Mouse (Mus musculus) liver, embryonic 12.5 days (tissue): ENCODE results near the gene Afap1. TPM values are rescaled to one million over a fixed set of nuclear protein-coding genes. Genes with fewer than 3 reads are reported as not detected.

ENCODE experiments used
- ATAC-seq: fragments of 200-750 bp; cut with Nextera tagmentation; 2 replicates; pipeline ENCODE4 v1.8.0; 2017; ENCODE audit warnings: moderate number of reproducible peaks, mild to moderate bottlenecking, moderate library complexity
- H3K27ac ChIP-seq: fragments of 300-500 bp; sonication (generic); 2 replicates; pipeline ENCODE4 v1.5.1; 2016; ENCODE audit warnings: mild to moderate bottlenecking
- H3K27me3 ChIP-seq: fragments of 300-500 bp; sonication (generic); replicated peaks from 2 replicates; pipeline ENCODE4 v1.6.1; 2016; ENCODE audit warnings: mild to moderate bottlenecking, moderate library complexity
- H3K36me3 ChIP-seq: fragments of 300-500 bp; sonication (generic); 2 replicates; pipeline ENCODE4 v1.6.1; 2016; ENCODE audit warnings: mild to moderate bottlenecking, moderate library complexity
- H3K4me1 ChIP-seq: fragments of 300-500 bp; sonication (generic); 2 replicates; pipeline ENCODE4 v1.6.1; 2016
- H3K4me2 ChIP-seq: fragments of 300-500 bp; sonication (generic); 2 replicates; pipeline ENCODE4 v1.6.1; 2016; ENCODE audit warnings: mild to moderate bottlenecking, moderate library complexity
- H3K4me3 ChIP-seq: fragments of 300-500 bp; sonication (generic); 2 replicates; pipeline ENCODE4 v1.5.1; 2016; ENCODE audit warnings: mild to moderate bottlenecking, moderate library complexity
- H3K9ac ChIP-seq: fragments of 300-500 bp; sonication (generic); 2 replicates; pipeline ENCODE4 v1.6.1; 2016; ENCODE audit warnings: mild to moderate bottlenecking, moderate library complexity
- H3K9me3 ChIP-seq: fragments of 300-500 bp; sonication (generic); replicated peaks from 2 replicates; pipeline ENCODE4 v1.6.1; 2016; ENCODE audit warnings: mild to moderate bottlenecking, moderate library complexity
- WGBS: fragments of 180-500 bp; shearing (Covaris S2); methylation state at CpG from one replicate; pipeline ENCODE4 v1.1.7; 2016; ENCODE audit not compliant: insufficient replicate concordance; 5-methylcytosine and 5-hydroxymethylcytosine counted together
- polyA plus RNA-seq: library from polyadenylated mRNA; unstranded; fragments of >200 nt; fragmentation: Nextera tagmentation; extraction: Ambion mirVana; gene quantifications from 2 replicates; pipeline ENCODE4 v1.2.1, GENCODE M21; 2016

The Afap1 gene
- polyA plus RNA-seq, 1 experiment from 2014 or later: 2.7 TPM

DNA sequence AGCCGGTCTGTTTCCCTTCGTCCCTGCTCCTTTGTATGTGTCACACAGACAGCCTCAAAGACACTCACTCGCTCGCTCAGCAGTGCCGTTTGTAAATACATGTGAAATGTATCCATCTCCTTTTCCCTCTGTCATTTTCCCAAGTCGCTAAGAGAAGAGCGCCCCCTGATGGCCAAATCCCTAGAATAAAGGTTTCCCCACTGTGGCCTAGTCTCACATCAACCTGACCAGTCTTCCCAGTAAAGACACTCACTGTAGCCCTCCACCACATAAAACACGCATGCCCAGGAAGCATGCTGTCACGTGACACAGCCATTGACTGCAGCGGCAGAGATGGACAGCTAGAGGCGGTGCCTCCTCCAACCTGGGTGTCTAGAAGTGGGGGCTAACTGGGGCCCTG lies 8.9 kb upstream of the Afap1 start:
- Histone ChIP-seq H3K27me3 (0 out of 2 replicates have a peak, but pooled peaks cover 10% of the 10 kb centered on the region), H3K27ac (no peak overlapping the region), H3K4me1 (no peaks in the 10 kb centered on the region), H3K9ac (no peak overlapping the region), H3K9me3 (no peaks in the 10 kb centered on the region), H3K36me3 (no peaks in the 10 kb centered on the region), H3K4me2 (no peak overlapping the region), H3K4me3 (no peak overlapping the region)
- 40% methylated on average over 11 of the region's 11 CpGs for WGBS
- ATAC-seq: no peak

DNA sequence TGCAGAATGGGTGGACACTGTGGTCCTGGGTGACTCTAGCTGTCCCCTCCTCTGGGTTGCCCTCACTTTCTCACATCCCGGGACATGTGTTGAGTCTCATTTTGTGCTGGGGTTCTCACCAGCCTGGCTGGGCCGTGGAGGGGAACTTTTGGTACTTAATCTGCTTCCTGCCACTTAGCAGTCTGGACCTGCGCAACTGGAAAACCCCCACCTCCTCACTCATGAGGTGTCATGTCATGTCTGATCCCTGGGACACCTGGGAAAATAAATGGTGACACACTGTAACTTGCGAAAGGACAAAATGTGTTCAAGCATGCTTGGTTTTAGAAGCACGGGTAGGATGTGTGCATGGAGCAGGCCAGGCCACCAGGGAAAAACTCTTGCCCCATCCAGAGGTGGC lies 8.4 kb upstream of the Afap1 start:
- Histone ChIP-seq H3K27me3 (0 out of 2 replicates have a peak, but pooled peaks cover 10% of the 10 kb centered on the region), H3K4me2 (no peak overlapping the region), H3K9ac (no peak overlapping the region), H3K27ac (no peak overlapping the region), H3K36me3 (no peaks in the 10 kb centered on the region), H3K9me3 (no peaks in the 10 kb centered on the region), H3K4me1 (no peaks in the 10 kb centered on the region), H3K4me3 (no peak overlapping the region)
- WGBS: 69% methylated on average over 5 of the region's 5 CpGs
- no peak for ATAC-seq

DNA sequence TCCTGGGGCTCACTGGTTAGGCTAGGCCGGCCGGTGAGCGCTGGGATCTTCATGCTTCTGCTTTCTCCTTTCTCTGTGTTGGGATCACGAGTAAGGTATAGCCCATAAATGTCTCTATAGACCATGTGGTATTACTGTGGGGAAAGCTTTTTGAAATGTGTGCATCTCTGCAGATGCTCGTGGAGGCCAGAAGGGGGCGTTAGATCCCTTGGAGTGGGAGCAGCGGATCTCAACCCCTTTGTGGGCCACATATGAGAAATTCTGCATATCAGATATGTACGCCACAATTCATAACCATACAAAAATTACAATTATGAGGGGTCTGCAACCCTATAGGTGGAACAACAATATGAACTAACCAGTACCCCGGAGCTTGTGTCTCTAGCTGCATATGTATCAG lies 4.2 kb upstream of the Afap1 start:
- no peak overlapping the region for H3K27ac ChIP-seq
- H3K4me3 ChIP-seq: no peak overlapping the region
- no peak for ATAC-seq
- no peak overlapping the region for H3K4me2 ChIP-seq
- peaks cover 32% of the 10 kb centered on the region for H3K27me3 ChIP-seq
- 41% methylated on average over 9 of the region's 9 CpGs for WGBS
- H3K9ac ChIP-seq: no peak overlapping the region
- no peaks in the 10 kb centered on the region for H3K9me3 ChIP-seq
- no peaks in the 10 kb centered on the region for H3K36me3 ChIP-seq
- H3K4me1 ChIP-seq: peaks cover 12% of the 10 kb centered on the region

DNA sequence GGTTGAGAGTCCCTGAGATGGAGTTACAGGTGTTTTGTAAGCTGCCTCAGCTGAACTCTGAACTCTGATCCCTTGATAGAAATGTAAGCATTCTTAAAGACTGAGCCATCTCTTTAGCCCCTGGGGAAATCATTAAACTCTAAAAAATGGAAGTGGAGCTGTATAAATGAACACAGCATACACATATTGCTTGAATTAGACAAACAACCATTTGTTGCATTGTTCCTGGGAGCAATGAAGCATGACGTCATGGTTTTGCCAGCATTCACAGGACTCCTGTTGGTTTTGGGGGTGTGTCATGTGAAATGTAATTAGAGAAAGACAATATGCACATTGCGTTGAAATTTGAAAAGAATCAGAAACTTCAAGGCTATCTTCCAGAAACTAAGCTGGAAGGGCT lies 3.5 kb upstream of the Afap1 start:
- H3K4me3 ChIP-seq: no peak overlapping the region
- 59% methylated on average over 2 of the region's 2 CpGs for WGBS
- no peak overlapping the region for H3K27ac ChIP-seq
- H3K9ac ChIP-seq: no peak overlapping the region
- ATAC-seq: no peak
- H3K4me1 ChIP-seq: peaks cover 14% of the 10 kb centered on the region
- H3K4me2 ChIP-seq: no peak overlapping the region
- H3K27me3 ChIP-seq: peaks cover 39% of the 10 kb centered on the region
- no peaks in the 10 kb centered on the region for H3K9me3 ChIP-seq
- H3K36me3 ChIP-seq: no peaks in the 10 kb centered on the region

DNA sequence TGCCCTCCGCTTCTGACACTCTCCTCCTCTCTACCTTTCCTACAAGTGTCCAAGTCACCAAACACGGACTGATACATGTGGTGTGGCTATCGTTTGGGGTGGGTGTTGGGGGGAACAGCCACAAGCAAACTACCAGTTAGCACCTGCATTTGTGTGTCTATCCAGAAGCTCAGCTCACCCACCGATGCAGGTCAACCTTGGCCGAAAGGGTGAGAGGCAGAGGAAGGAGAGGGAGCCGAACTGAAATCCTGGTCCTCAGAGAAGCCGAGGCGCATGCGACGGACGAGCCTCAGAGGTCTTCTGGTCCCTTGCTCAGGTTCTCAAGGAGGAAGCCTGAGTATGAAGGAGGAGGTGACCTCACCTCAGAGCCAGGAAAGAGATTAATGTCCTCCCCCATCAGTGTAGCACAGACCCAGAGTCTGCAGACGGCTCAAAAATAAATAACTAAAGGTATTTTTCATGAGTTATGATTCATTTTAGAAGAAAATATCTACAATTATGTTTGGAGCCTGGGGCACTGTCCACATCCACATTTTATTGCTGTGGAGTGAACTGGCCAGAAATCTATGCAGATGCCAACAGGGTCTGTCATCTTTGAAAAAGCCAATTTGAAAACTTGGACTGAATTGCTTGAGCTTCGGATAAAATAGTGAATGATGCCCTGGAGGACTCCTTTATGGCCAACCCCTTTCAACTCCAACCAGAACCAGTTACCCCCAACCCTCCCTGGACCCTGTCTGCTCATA lies 2.0 kb upstream of the Afap1 start:
- Histone ChIP-seq H3K9ac (no peak overlapping the region), H3K4me3 (no peak overlapping the region), H3K4me1 (peaks cover 14% of the 10 kb centered on the region), H3K27ac (no peak overlapping the region), H3K27me3 (peaks cover 48% of the 10 kb centered on the region), H3K9me3 (no peaks in the 10 kb centered on the region), H3K4me2 (no peak overlapping the region), H3K36me3 (no peaks in the 10 kb centered on the region)
- ATAC-seq: no peak
- 79% methylated on average over 13 of the region's 13 CpGs for WGBS

DNA sequence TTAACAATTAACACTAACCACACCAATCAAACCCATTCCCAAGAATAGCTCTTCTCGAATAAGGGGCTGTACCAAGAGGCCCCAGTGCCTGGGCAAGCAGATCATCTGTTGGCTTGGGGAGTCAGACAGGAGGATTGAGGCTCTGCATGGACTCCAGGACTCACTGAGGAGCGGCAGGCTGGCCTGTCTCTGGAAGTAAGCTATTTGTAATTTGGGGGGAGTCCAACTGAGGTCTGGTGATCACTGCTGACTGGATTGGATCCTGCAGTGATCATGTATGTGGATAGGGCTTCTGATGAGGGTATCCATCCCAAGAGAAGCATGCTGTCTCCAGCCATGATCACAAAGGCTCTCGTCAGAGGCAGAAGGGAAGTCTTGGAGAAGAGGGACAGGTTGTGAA lies 756 bp upstream of the Afap1 start:
- no peak overlapping the region for H3K27ac ChIP-seq
- peaks cover 14% of the 10 kb centered on the region for H3K4me1 ChIP-seq
- no peaks in the 10 kb centered on the region for H3K36me3 ChIP-seq
- no peak for ATAC-seq
- H3K27me3 ChIP-seq: peaks cover 52% of the 10 kb centered on the region
- no peak overlapping the region for H3K9ac ChIP-seq
- no peaks in the 10 kb centered on the region for H3K9me3 ChIP-seq
- H3K4me3 ChIP-seq: no peak overlapping the region
- H3K4me2 ChIP-seq: no peak overlapping the region
- 67% methylated on average over 3 of the region's 3 CpGs for WGBS

DNA sequence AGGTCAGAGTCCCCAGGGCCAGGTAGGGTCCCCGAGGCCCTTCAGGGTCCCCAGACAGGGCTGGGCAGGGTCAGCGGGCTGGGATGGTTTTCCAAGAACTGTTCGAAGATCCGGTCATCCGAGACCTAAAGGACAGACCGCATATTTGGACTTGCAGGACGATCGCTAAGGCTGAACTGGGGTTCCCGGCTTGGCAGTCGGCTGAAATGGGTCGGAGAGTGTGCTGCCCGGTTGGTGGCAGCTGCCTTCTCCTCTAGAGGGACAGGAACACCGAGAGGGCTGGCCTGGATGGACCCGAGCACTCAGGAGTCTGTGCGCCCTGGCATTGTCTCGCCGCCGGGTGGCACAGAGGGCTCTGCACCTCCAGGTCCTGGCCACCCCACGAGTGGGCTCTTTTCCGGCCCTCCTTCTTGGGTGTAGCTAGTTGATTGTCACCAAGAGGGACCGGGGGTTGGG lies 714 bp downstream of the Afap1 start:
- H3K36me3 ChIP-seq: no peaks in the 10 kb centered on the region
- peaks cover 14% of the 10 kb centered on the region for H3K4me1 ChIP-seq
- H3K4me2 ChIP-seq: peak overlapping the region; percentile 75
- ATAC-seq: no peak
- WGBS: 3% methylated on average over 21 of the region's 21 CpGs
- H3K4me3 ChIP-seq: peak overlapping the region; percentile 56
- H3K9me3 ChIP-seq: no peaks in the 10 kb centered on the region
- H3K27ac ChIP-seq: no peak overlapping the region
- peaks cover 52% of the 10 kb centered on the region for H3K27me3 ChIP-seq
- peak overlapping the region; percentile 50 for H3K9ac ChIP-seq

DNA sequence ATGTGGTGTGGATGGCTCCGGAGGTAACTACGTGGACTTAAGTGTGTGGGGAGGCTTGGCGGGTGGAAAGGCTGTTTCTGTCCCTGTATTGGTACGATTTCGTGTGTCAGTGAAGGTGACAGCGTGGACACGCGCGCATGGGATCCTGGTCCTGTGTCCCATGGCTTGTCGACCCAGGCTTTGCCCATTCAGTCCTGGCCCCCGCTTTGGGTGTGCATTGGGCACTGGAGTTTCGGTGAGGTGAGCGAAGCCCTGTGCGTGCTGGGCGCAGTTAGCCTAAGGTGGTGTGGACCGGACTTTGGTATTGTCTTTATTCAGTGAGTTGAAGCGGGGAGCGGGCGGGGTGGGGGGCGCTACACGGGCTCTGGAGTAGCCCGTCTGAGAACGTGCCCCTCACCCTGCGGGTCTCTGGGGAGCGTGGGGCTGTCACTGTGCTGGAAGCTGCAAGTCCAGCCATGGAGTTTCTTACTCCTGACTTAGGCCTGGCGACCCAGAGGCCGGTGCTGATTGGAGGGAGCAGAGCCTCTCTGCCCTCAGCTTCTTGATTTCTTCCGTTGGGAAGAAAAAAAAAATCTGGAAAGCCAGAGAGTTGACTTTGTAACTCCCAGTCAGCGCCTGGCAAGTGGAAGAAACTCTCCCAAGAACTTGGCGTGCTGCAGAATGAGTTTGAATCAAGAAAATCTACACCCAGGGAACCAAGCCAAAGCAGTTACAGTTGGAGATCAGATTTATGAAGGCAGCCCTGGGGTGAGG lies 1.4 kb downstream of the Afap1 start:
- Histone ChIP-seq H3K27ac (no peak overlapping the region), H3K4me1 (peaks cover 14% of the 10 kb centered on the region), H3K9ac (peak overlapping the region; percentile 50; the same call in 1 of the 2 replicates)

DNA sequence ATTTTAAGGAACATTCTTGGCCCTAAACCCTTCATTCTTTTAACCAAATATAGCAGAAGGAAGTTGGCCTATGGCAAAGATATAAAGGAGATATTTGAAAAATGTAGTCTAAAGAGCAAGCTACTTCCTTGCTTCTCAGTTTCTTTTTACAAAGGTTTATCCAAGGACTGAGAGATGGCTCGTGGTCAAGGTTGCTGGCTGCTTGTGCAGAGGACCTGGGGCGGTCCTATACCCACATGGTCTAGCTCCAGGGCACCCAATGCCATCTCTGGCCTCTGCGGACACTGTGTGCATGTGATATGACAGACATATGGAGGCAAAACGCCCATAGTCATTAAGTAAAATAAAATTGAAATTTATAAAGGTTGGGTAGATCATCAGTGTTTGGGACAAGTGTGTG lies 2.8 kb downstream of the Afap1 start:
- no peak overlapping the region for H3K27ac ChIP-seq
- H3K9ac ChIP-seq: no peak overlapping the region
- ATAC-seq: no peak
- H3K27me3 ChIP-seq: peaks cover 52% of the 10 kb centered on the region
- no peaks in the 10 kb centered on the region for H3K9me3 ChIP-seq
- H3K4me3 ChIP-seq: no peak overlapping the region
- no peak overlapping the region for H3K4me2 ChIP-seq
- WGBS: 70% methylated on average over 4 of the region's 4 CpGs
- H3K36me3 ChIP-seq: no peaks in the 10 kb centered on the region
- H3K4me1 ChIP-seq: peaks cover 24% of the 10 kb centered on the region

More for the DNA sequence above, 1.4 kb downstream of the Afap1 start:
- H3K4me2 ChIP-seq: peak overlapping the region; percentile 75
- H3K4me3 ChIP-seq: peak overlapping the region; percentile 56
- no peaks in the 10 kb centered on the region for H3K9me3 ChIP-seq
- ATAC-seq: no peak
- H3K36me3 ChIP-seq: no peaks in the 10 kb centered on the region
- H3K27me3 ChIP-seq: peaks cover 52% of the 10 kb centered on the region
- WGBS: 16% methylated on average over 30 of the region's 30 CpGs

DNA sequence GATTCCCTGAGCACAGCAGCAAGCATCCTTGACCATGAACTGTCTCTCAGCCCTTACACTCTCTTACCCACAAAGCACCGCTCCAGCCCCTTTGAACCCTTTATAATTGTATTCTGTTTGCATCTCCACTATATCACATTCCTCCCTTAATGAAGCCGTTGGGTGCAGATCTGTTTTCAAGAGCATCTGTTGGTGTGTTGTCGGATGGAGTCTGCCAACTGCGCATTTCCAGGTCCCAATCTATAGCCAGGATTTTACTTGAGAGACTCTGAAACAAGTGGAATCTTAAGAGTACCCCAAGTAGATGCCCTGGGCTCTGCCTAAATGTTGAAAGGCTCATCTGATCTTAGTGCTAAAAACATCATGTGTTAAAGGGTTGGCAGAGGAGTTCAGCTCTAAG lies 3.4 kb downstream of the Afap1 start:
- no peak overlapping the region for H3K4me2 ChIP-seq
- no peaks in the 10 kb centered on the region for H3K9me3 ChIP-seq
- no peaks in the 10 kb centered on the region for H3K36me3 ChIP-seq
- no peak overlapping the region for H3K9ac ChIP-seq
- no peak overlapping the region for H3K27ac ChIP-seq
- H3K4me3 ChIP-seq: no peak overlapping the region
- peaks cover 48% of the 10 kb centered on the region for H3K27me3 ChIP-seq
- WGBS: 78% methylated on average over 4 of the region's 4 CpGs
- no peak for ATAC-seq
- peaks cover 29% of the 10 kb centered on the region for H3K4me1 ChIP-seq

DNA sequence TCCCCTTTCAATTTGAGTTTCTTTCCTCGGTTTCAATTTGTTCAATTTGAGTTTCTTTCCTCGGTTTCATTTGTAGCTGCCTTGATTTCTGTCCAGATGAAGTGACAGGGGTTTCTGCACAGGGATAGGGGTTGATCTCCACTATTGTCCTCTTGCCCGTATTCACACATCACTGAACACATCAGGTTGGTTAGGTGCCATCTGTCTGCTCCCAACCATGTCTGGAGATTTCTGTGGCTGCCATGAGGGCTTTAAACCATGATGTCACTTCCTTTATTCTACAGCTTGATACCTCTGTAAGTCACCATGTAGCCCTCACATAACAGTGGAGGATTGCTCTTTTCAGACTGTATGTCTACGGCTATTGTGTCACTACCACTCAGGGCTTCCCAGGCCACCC lies 4.0 kb downstream of the Afap1 start:
- WGBS: 66% methylated on average over 4 of the region's 4 CpGs
- peaks cover 29% of the 10 kb centered on the region for H3K4me1 ChIP-seq
- H3K36me3 ChIP-seq: no peaks in the 10 kb centered on the region
- H3K9ac ChIP-seq: no peak overlapping the region
- no peak for ATAC-seq
- H3K27me3 ChIP-seq: peaks cover 42% of the 10 kb centered on the region
- H3K4me3 ChIP-seq: no peak overlapping the region
- no peak overlapping the region for H3K4me2 ChIP-seq
- no peak overlapping the region for H3K27ac ChIP-seq
- no peaks in the 10 kb centered on the region for H3K9me3 ChIP-seq

DNA sequence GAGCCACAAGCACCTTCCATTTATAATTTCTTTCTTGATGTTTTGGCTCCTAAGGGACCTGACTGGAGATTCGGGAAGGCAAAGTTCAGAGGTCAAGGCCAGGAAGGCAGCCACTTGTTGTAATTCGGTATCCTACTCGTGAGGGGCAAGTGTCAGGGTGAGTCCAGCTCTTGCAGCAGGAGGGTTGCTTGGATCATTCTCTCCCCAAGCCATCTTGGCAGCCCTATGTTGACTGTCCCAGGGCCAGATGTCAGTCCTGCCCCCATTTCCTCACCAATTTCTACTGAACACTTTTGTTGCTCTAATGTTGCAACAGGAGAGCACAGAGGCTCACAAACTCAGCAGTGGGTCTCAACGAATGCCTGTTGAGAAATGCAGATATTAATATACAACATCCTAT lies 5.0 kb downstream of the Afap1 start:
- Histone ChIP-seq H3K36me3 (no peaks in the 10 kb centered on the region), H3K4me1 (peaks cover 25% of the 10 kb centered on the region), H3K27ac (no peak overlapping the region), H3K9me3 (no peaks in the 10 kb centered on the region), H3K27me3 (peaks cover 34% of the 10 kb centered on the region), H3K4me2 (no peak overlapping the region), H3K9ac (no peak overlapping the region), H3K4me3 (no peak overlapping the region)
- no peak for ATAC-seq
- 57% methylated on average over 4 of the region's 4 CpGs for WGBS
